Mouse (Mus musculus) bone marrow macrophage, adult 2 months (primary cell): ENCODE data around the gene Olfr1238. TPM values are rescaled to one million over a fixed set of nuclear protein-coding genes. Genes with fewer than 3 reads are reported as not detected.

Experiments used
- H3K27ac ChIP-seq: 2 replicates; pipeline ENCODE4 v1.5.1; 2012; ENCODE audit warnings: low read depth, low read length; ENCODE audit not compliant: insufficient read depth
- H3K4me1 ChIP-seq: 2 replicates; pipeline ENCODE4 v1.6.1; 2012; ENCODE audit warnings: low read length; ENCODE audit not compliant: control insufficient read depth, insufficient read depth
- H3K4me3 ChIP-seq: 2 replicates; pipeline ENCODE4 v1.5.1; 2012; ENCODE audit warnings: mild to moderate bottlenecking, low read length, moderate library complexity; ENCODE audit not compliant: insufficient read depth
- CTCF ChIP-seq: IDR thresholded peaks from 2 replicates; pipeline ENCODE4 v1.5.1; 2012; ENCODE audit warnings: low read depth, mild to moderate bottlenecking, low read length, moderate library complexity
- POLR2A ChIP-seq: IDR thresholded peaks from 2 replicates; pipeline ENCODE4 v1.6.1; 2012; ENCODE audit warnings: mild to moderate bottlenecking, low read depth, low read length, borderline replicate concordance
- polyA plus RNA-seq: library from polyadenylated mRNA; stranded (reverse); fragments of >200 nt; gene quantifications from 2 replicates; pipeline ENCODE4 v1.2.4, GENCODE M21; 2012; ENCODE audit not compliant: missing spikeins, insufficient read depth, insufficient read length

Gene Olfr1238
- not detected in 2 replicates for polyA plus RNA-seq

DNA sequence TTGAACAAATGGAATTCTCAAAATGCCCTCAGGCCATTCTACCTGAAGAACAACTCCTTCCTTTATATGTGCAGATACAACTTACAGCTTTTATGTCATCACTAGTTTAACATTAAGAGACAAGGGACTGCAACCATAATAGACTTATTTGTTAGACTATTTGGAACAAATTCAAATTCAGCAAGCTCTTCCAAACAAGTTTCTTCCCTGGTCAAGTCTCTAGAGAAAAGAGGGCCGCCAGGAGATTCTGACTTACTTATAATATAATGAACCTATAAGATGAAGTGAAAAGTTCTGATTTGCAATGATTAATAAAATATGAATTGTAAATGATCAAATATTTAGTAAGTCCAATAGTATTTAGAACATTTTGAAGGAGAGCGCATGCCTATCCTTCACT, at the start of gene Olfr1238:
TSS of gene Olfr1238 (minus strand) at position 101 of the 400 bp plus-strand sequence.
- TF ChIP-seq POLR2A (no peak), CTCF (no peak)
- Histone ChIP-seq H3K4me3 (no peak within 1 kb of the TSS), H3K4me1 (no peaks in the 10 kb centered on the region), H3K27ac (no peak within 1 kb of the TSS)

DNA sequence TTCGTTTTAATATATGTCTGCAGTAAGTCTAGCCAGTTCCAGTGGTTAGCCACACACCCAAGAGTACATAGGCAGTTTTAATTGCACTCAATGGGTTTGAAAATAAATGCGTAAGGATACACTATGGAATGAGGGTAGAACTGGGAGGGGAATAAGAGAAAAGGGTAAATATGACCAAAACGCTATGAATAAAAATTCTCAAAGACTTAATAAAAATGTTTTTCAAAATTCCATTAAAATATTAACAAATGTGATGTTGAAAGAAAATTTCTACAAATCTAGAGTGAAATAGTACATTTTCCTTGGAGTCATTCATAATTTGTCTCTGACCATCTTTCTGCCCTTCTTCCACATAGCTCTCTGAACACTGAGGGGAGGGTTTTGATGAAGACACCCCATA, 33.4 kb upstream of the Olfr1238 start, which contains the start of gene Olfr1240:
TSS of gene Olfr1240 (minus strand) at position 101 of the 400 bp plus-strand sequence.
- TF ChIP-seq CTCF: no peak
- no peak for TF ChIP-seq POLR2A
- Histone ChIP-seq H3K4me3 (no peak within 1 kb of the TSS), H3K4me1 (no peaks in the 10 kb centered on the region), H3K27ac (no peak within 1 kb of the TSS)

DNA sequence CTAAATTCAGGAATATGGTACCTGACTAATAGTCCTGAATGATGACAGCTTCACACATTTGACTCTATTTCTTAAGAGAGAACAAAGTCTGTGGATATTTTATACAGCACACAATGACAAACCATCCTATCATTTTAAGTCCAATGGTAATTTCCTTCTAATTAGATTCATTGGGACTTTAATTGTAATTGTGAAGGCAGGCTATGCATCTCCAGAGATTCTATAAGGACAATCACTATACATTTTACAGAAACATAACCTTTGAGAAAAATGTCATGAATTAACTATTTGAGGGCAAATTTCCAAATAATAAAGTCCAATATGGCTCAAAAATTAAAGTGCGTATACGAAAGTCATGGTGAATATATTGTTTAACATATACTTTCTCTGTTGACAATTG, 10.8 kb upstream of the Olfr1238 start, which contains the start of gene Olfr1239:
TSS of gene Olfr1239 (minus strand) at position 101 of the 400 bp plus-strand sequence.
- TF ChIP-seq POLR2A: no peak
- no peak for TF ChIP-seq CTCF
- Histone ChIP-seq H3K4me3 (no peak within 1 kb of the TSS), H3K4me1 (no peaks in the 10 kb centered on the region), H3K27ac (no peak within 1 kb of the TSS)

DNA sequence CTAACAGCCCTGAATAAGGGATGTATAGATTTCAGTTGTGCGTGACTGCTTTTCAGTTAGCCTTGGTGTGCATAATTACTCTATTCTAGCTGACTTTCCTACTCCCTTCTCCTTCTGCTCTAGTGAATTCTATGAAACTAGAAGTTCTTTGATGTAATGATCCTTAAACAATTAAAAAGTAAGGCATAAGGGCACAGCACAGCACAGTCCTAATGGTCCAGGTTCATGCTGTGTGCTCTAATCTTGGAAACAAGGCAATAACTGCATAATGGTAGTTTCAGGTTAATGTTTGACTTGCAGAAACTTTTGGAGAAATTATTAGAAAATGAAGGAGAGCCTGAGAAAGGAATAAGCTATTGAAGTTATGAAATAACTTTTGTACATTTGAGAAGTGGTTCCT, 5.1 kb upstream of the Olfr1238 start:
- H3K27ac ChIP-seq: no peak overlapping the region
- no peaks in the 10 kb centered on the region for H3K4me1 ChIP-seq
- H3K4me3 ChIP-seq: no peak overlapping the region
- no peak for TF ChIP-seq POLR2A
- no peak for TF ChIP-seq CTCF

DNA sequence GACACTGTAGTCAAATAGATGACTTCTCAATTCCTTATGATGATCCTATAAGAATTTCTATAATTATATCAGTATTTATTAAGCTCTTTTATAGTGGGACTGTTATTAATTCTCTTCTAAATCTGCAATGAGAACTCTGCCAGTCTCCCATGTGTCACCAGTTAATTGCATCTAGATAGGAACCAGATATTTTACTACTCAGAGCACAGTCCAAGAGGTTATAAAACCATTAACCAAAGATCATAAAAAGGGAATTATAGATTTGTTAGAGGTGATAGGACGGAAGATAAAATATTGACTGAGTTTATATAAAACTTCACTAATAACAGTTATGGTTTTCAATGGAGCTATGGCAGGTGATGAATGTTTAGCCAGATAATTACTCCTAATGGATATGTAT, 8.6 kb downstream of the Olfr1238 start:
- TF ChIP-seq CTCF (no peak), POLR2A (no peak)
- no peak overlapping the region for H3K27ac ChIP-seq
- H3K4me3 ChIP-seq: no peak overlapping the region
- H3K4me1 ChIP-seq: no peaks in the 10 kb centered on the region

DNA sequence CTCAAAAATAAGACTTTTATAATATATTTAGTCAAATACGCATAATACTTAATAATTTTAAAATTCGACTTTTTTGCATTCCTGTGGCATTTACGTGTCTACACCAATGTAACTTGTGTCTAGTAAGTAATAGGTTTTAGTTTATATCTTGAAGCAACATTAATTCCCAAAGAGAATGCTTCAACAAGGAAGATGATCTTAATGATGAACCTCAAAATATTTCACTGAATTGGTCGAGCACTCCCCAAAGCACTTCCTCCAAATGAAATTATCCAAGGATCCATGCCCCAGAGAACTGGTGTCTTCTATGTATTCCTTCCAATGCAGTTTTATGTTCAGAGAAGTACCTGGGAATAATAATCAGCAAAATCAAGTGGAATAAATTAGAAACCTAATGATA, 44.7 kb downstream of the Olfr1238 start, which contains the start of gene Olfr1234:
TSS of gene Olfr1234 (minus strand) at position 101 of the 400 bp plus-strand sequence.
- H3K4me1 ChIP-seq: no peaks in the 10 kb centered on the region
- H3K27ac ChIP-seq: no peak within 1 kb of the TSS

More for the DNA sequence above, 44.7 kb downstream of the Olfr1238 start, which contains the start of gene Olfr1234:
- TF ChIP-seq CTCF: no peak
- no peak for TF ChIP-seq POLR2A
- H3K4me3 ChIP-seq: no peak within 1 kb of the TSS

Other genes with a start within 250 kb of the Olfr1238 start
- not detected in 2 replicates for gene Olfr1224-ps1, start 245.6 kb downstream of the Olfr1238 start, polyA plus RNA-seq
- gene Olfr1225, start 235.0 kb downstream of the Olfr1238 start, polyA plus RNA-seq: not detected in 2 replicates
- not detected in 2 replicates for gene Olfr1226, start 209.6 kb downstream of the Olfr1238 start, polyA plus RNA-seq
- not detected in 2 replicates for gene Olfr1228, start 155.6 kb downstream of the Olfr1238 start, polyA plus RNA-seq
- gene Olfr1229, start 121.7 kb downstream of the Olfr1238 start, polyA plus RNA-seq: not detected in 2 replicates
- not detected in 2 replicates for gene Olfr1230, start 112.4 kb downstream of the Olfr1238 start, polyA plus RNA-seq
- gene Olfr1231, start 102.6 kb downstream of the Olfr1238 start, polyA plus RNA-seq: not detected in 2 replicates
- gene Olfr1232, start 80.0 kb downstream of the Olfr1238 start, polyA plus RNA-seq: not detected in 2 replicates
- not detected in 2 replicates for gene Olfr1233, start 67.3 kb downstream of the Olfr1238 start, polyA plus RNA-seq
- gene Olfr1234, start 44.8 kb downstream of the Olfr1238 start, polyA plus RNA-seq: not detected in 2 replicates
- gene Olfr1239, start 10.7 kb upstream of the Olfr1238 start, polyA plus RNA-seq: not detected in 2 replicates
- gene Olfr1240, start 33.3 kb upstream of the Olfr1238 start, polyA plus RNA-seq: not detected in 2 replicates
- gene Olfr1241, start 77.5 kb upstream of the Olfr1238 start, polyA plus RNA-seq: not detected in 2 replicates
- not detected in 2 replicates for gene Olfr1242, start 88.7 kb upstream of the Olfr1238 start, polyA plus RNA-seq
- not detected in 2 replicates for gene Olfr1243, start 121.8 kb upstream of the Olfr1238 start, polyA plus RNA-seq
- gene Olfr1245, start 168.8 kb upstream of the Olfr1238 start, polyA plus RNA-seq: not detected in 2 replicates
- gene Olfr1246, start 183.5 kb upstream of the Olfr1238 start, polyA plus RNA-seq: 0.11 TPM in 1 of 2 replicates, not detected in the other
- not detected in 2 replicates for gene Olfr1247, start 204.5 kb upstream of the Olfr1238 start, polyA plus RNA-seq
- not detected in 2 replicates for gene Olfr1248, start 208.6 kb upstream of the Olfr1238 start, polyA plus RNA-seq
- not detected in 2 replicates for gene Olfr1249, start 225.3 kb upstream of the Olfr1238 start, polyA plus RNA-seq